Mouse (Mus musculus): ENCODE results near the gene Tmem14a.

GRCm38 (mm10) chr1:21246136-21246535 lies 27.8 kb downstream of the Tmem14a start:
- no peak for TF ChIP-seq CTCF (IDR thresholded peaks at IDR 0.05; ENCODE audit: low read depth, low read length)
- no peak for TF ChIP-seq GATA1 (IDR thresholded peaks at IDR 0.05; ENCODE audit: borderline replicate concordance, low read length)
- TF ChIP-seq TAL1 (conservative IDR thresholded peaks at IDR 0.05; ENCODE audit: low read depth, low read length) = no peak
- no peak for TF ChIP-seq POLR2AphosphoS5 (IDR thresholded peaks at IDR 0.05; ENCODE audit: insufficient replicate concordance, low read depth, low read length)
